In genomic region chr3:9407119-9407546, GRCm38 (mm10) we compare ENCODE assay signal across 9 mouse cellular contexts.
A peak's percentile ranks its signal among the peaks of the same experiment; 100 is the strongest.
DNase-seq lines count a peak whose midpoint lies in the region; ATAC-seq lines count a peak whose summit lies in the region.
"Had no signal": no experiment of that assay in that cellular context is flagged by ENCODE, and none has a peak within 500 bp of the region (broad histone marks: within the 10 kb centered on the region; RNA-seq: fewer than 3 reads in every experiment).

No protein-coding gene starts in this region.

- ATAC-seq in liver, embryonic 16.5 days (ENCODE audit: low read depth), result no peak
- ATAC-seq in hindbrain, embryonic 14.5 days (ENCODE audit: low FRiP score), result no peak

- DNase-seq in heart, adult 11 months, result peak; percentile 97
- DNase-seq in heart, embryonic 10.5 days (ENCODE audit: low spot score), result no peak
- DNase-seq in 3T3-L1 (ENCODE audit: low read depth, low spot score), result peak; percentile 7
- DNase-seq in heart, adult 9 months (ENCODE audit: low spot score in 2 of 2), result peak; percentile 58 to 76
- no peak for DNase-seq in cerebellum, adult 8-10 months
- no peak for DNase-seq in hindbrain, embryonic 14.5 days (ENCODE audit: low spot score)
- DNase-seq in right cerebral cortex, postnatal 10 days (ENCODE audit: low spot score in 2 of 2), result no peak

- no peak overlapping the region for H3K9ac ChIP-seq in liver, embryonic 16.5 days (ENCODE audit: low read depth, low read length)
- no peak overlapping the region for H3K9ac ChIP-seq in hindbrain, embryonic 14.5 days
- H3K9ac ChIP-seq: limb, embryonic 13.5 days had no signal

- no peak overlapping the region for H3K4me2 ChIP-seq in liver, embryonic 16.5 days (ENCODE audit: low read depth, low read length)
- H3K4me2 ChIP-seq in hindbrain, embryonic 14.5 days (replicated peaks), result no peak overlapping the region
- H3K4me2 ChIP-seq: limb, embryonic 13.5 days had no signal

- peaks cover 15% of the 10 kb centered on the region for H3K4me1 ChIP-seq in heart, embryonic 10.5 days
- H3K4me1 ChIP-seq in liver, embryonic 16.5 days (ENCODE audit: control insufficient read depth, low read depth, low read length), result peaks cover 11% of the 10 kb centered on the region
- H3K4me1 ChIP-seq in hindbrain, embryonic 14.5 days (replicated peaks; ENCODE audit: control insufficient read depth, insufficient read depth, low read length), result peaks cover 16% of the 10 kb centered on the region

- H3K27me3 ChIP-seq in heart, embryonic 10.5 days (ENCODE audit: insufficient read depth, poor library complexity, severe bottlenecking), result no peaks in the 10 kb centered on the region
- H3K27me3 ChIP-seq in liver, embryonic 16.5 days (ENCODE audit: control insufficient read depth, insufficient read depth, low read depth, low read length), result no peaks in the 10 kb centered on the region
- H3K27me3 ChIP-seq in hindbrain, embryonic 14.5 days (ENCODE audit: control insufficient read depth, insufficient read depth, low read length), result no peaks in the 10 kb centered on the region
- H3K27me3 ChIP-seq: limb, embryonic 13.5 days had no signal

- no peak overlapping the region for H3K4me3 ChIP-seq in heart, embryonic 10.5 days
- H3K4me3 ChIP-seq in liver, embryonic 16.5 days (ENCODE audit: low read depth, low read length), result no peak overlapping the region
- no peak overlapping the region for H3K4me3 ChIP-seq in hindbrain, embryonic 14.5 days (replicated peaks; ENCODE audit: low read length)
- H3K4me3 ChIP-seq: limb, embryonic 13.5 days had no signal

- WGBS in heart, embryonic 10.5 days, result 67% methylated on average over 9 of the region's 9 CpGs
- 35% methylated on average over 9 of the region's 9 CpGs for WGBS in liver, embryonic 16.5 days (ENCODE audit: insufficient replicate concordance)
- 84% methylated on average over 9 of the region's 9 CpGs for WGBS in hindbrain, embryonic 14.5 days

- H3K27ac ChIP-seq in heart, embryonic 10.5 days, result no peak overlapping the region
- H3K27ac ChIP-seq in liver, embryonic 16.5 days (ENCODE audit: low read length), result peak overlapping the region; percentile 15; the same call in 1 of the 2 replicates
- H3K27ac ChIP-seq in hindbrain, embryonic 14.5 days, result no peak overlapping the region
- H3K27ac ChIP-seq: limb, embryonic 13.5 days had no signal

- no peaks in the 10 kb centered on the region for H3K36me3 ChIP-seq in heart, embryonic 10.5 days
- H3K36me3 ChIP-seq in liver, embryonic 16.5 days (ENCODE audit: control insufficient read depth, insufficient read depth), result no peaks in the 10 kb centered on the region
- H3K36me3 ChIP-seq in hindbrain, embryonic 14.5 days (replicated peaks; ENCODE audit: control insufficient read depth, insufficient read depth), result no peaks in the 10 kb centered on the region
- H3K36me3 ChIP-seq: limb, embryonic 13.5 days had no signal

- H3K9me3 ChIP-seq in heart, embryonic 10.5 days, result no peaks in the 10 kb centered on the region
- no peaks in the 10 kb centered on the region for H3K9me3 ChIP-seq in liver, embryonic 16.5 days (replicated peaks; ENCODE audit: control insufficient read depth, low read length)
- H3K9me3 ChIP-seq in hindbrain, embryonic 14.5 days (ENCODE audit: control insufficient read depth, low read length), result no peaks in the 10 kb centered on the region
- H3K9me3 ChIP-seq: limb, embryonic 13.5 days had no signal

Comparison
In these comparisons a context has a peak if more than half of its experiments do, and no peak if none do; other contexts are left out.
1. DNase-seq: peak in heart, adult 11 months (single experiment), 3T3-L1 (single experiment) and heart, adult 9 months (2 of 2); none in heart, embryonic 10.5 days (single experiment), cerebellum, adult 8-10 months (single experiment), hindbrain, embryonic 14.5 days (single experiment) and right cerebral cortex, postnatal 10 days (0 of 2).